Mouse (Mus musculus) Muller cell, postnatal 12 days (primary cell): ENCODE measurements around the gene Cnih1.
A peak's percentile ranks its signal among the peaks of the same experiment; 100 is the strongest.
"Not testable (repeated sequence)": the region's sequence is repeated elsewhere in the genome, so short reads cannot be mapped to it uniquely, and the experiment has no call there.

Source experiments
- DNase-seq: peaks from one replicate; pipeline ENCODE4 v3.0.0-alpha.2; 2015; ENCODE audit errors: inconsistent ontology term

Cnih1 gene

GRCm38 (mm10) chr14:46787787-46788504 is at the start of gene Cnih1:
TSS of gene Cnih1 (minus strand) at chr14:46788411.
- peak; percentile 94 for DNase-seq

GRCm38 (mm10) chr14:46832354-46833272 is 44.4 kb upstream of the Cnih1 start:
- DNase-seq: peak; percentile 63

- DNase-seq: peak; percentile 98
These were observed 43.7 kb upstream of the Cnih1 start, which contains the start of gene Cgrrf1 for GRCm38 (mm10) chr14:46831837-46832333. TSS of gene Cgrrf1 (plus strand) at chr14:46832125.

GRCm38 (mm10) chr14:46831295-46831694 is 43.1 kb upstream of the Cnih1 start:
- DNase-seq: no peak

- DNase-seq: no peak
These were observed 39.2 kb upstream of the Cnih1 start for GRCm38 (mm10) chr14:46827430-46827829.

GRCm38 (mm10) chr14:46823996-46824395 is 35.8 kb upstream of the Cnih1 start:
- DNase-seq: no peak

GRCm38 (mm10) chr14:46821873-46822716 is 33.9 kb upstream of the Cnih1 start, which contains the start of gene Gmfb:
TSS of gene Gmfb (minus strand) at chr14:46822242.
- DNase-seq: peak; percentile 95

- peak; percentile 51 for DNase-seq
These were observed 33.2 kb upstream of the Cnih1 start for GRCm38 (mm10) chr14:46821271-46821872.

GRCm38 (mm10) chr14:46819961-46820360 is 31.8 kb upstream of the Cnih1 start:
- DNase-seq: not testable (repeated sequence)

GRCm38 (mm10) chr14:46818743-46819142 is 30.5 kb upstream of the Cnih1 start:
- DNase-seq: no peak

GRCm38 (mm10) chr14:46816916-46817622 is 28.9 kb upstream of the Cnih1 start:
- DNase-seq: no peak

- DNase-seq: no peak
These were observed 27.4 kb upstream of the Cnih1 start for GRCm38 (mm10) chr14:46815640-46816039.

GRCm38 (mm10) chr14:46807927-46808326 is 19.7 kb upstream of the Cnih1 start:
- no peak for DNase-seq

GRCm38 (mm10) chr14:46806186-46806585 is 18.0 kb upstream of the Cnih1 start:
- no peak for DNase-seq

GRCm38 (mm10) chr14:46803791-46804190 is 15.6 kb upstream of the Cnih1 start:
- DNase-seq: no peak

- DNase-seq: no peak
These were observed 15.0 kb upstream of the Cnih1 start for GRCm38 (mm10) chr14:46803259-46803658.

GRCm38 (mm10) chr14:46800684-46801345 is 12.6 kb upstream of the Cnih1 start:
- DNase-seq: no peak

- no peak for DNase-seq
These were observed 5.9 kb upstream of the Cnih1 start for GRCm38 (mm10) chr14:46794157-46794556.

- DNase-seq: no peak
These were observed 2.5 kb upstream of the Cnih1 start for GRCm38 (mm10) chr14:46790723-46791122.

GRCm38 (mm10) chr14:46790303-46790702 is 2.1 kb upstream of the Cnih1 start:
- no peak for DNase-seq
